Mouse (Mus musculus) CH12.LX (cell line): ENCODE data around the gene Gm17416.

Source experiments
- CHD1 ChIP-seq: IDR thresholded peaks from 2 replicates; pipeline ENCODE4 v1.6.1; 2012; ENCODE audit warnings: low read depth, low read length, improper control_type of control experiment, inconsistent platforms
- CTCF ChIP-seq, 2 experiments: IDR thresholded peaks in 1 of 2; conservative IDR thresholded peaks in 1 of 2; 2 replicates each; pipeline ENCODE4 v1.5.1; 2011 to 2012; ENCODE audit warnings: low read depth in 2 of 2, low read length in 2 of 2, improper control_type of control experiment in 1 of 2, inconsistent platforms in 1 of 2, mild to moderate bottlenecking in 1 of 2, moderate library complexity in 1 of 2
- MAX ChIP-seq: IDR thresholded peaks from 2 replicates; pipeline ENCODE4 v1.6.1; 2011; ENCODE audit warnings: low read length, improper control_type of control experiment
- MYC ChIP-seq: IDR thresholded peaks from 2 replicates; pipeline ENCODE4 v1.6.1; 2011; ENCODE audit warnings: low read depth, mild to moderate bottlenecking, improper control_type of control experiment, low read length
- NELFE ChIP-seq: IDR thresholded peaks from 2 replicates; pipeline ENCODE4 v1.6.1; 2011; ENCODE audit warnings: low read depth, low read length, improper control_type of control experiment
- POLR2A ChIP-seq: IDR thresholded peaks from 2 replicates; pipeline ENCODE4 v1.6.1; 2011; ENCODE audit warnings: low read depth, mild to moderate bottlenecking, improper control_type of control experiment, low read length
- POLR2AphosphoS2 ChIP-seq: IDR thresholded peaks from 2 replicates; pipeline ENCODE4 v1.6.1; 2011; ENCODE audit warnings: low read depth, low read length, improper control_type of control experiment
- RCOR1 ChIP-seq: conservative IDR thresholded peaks from 2 replicates; pipeline ENCODE4 v1.6.1; 2012; ENCODE audit warnings: low read depth, mild to moderate bottlenecking, inconsistent platforms, low read length, improper control_type of control experiment
- SIN3A ChIP-seq: IDR thresholded peaks from 2 replicates; pipeline ENCODE4 v1.6.1; 2012; ENCODE audit warnings: low read length, improper control_type of control experiment, inconsistent platforms
- SMC3 ChIP-seq: IDR thresholded peaks from 2 replicates; pipeline ENCODE4 v1.6.1; 2011; ENCODE audit warnings: low read depth, low read length, improper control_type of control experiment
- USF1 ChIP-seq: IDR thresholded peaks from 2 replicates; pipeline ENCODE4 v1.6.1; 2014; ENCODE audit warnings: low read depth, mild to moderate bottlenecking, inconsistent platforms, low read length, improper control_type of control experiment
- USF2 ChIP-seq: conservative IDR thresholded peaks from 2 replicates; pipeline ENCODE4 v1.6.1; 2011; ENCODE audit warnings: low read depth, low read length, improper control_type of control experiment
- ZKSCAN1 ChIP-seq: IDR thresholded peaks from 2 replicates; pipeline ENCODE4 v1.6.1; 2012; ENCODE audit warnings: low read depth, inconsistent platforms, low read length, improper control_type of control experiment, borderline replicate concordance
- ZNF384 ChIP-seq: IDR thresholded peaks from 2 replicates; pipeline ENCODE4 v1.6.1; 2012; ENCODE audit warnings: low read depth, low read length, improper control_type of control experiment, inconsistent platforms

- TF ChIP-seq CTCF (conservative IDR thresholded peaks at IDR 0.05 in 1 of 2, IDR thresholded peaks at IDR 0.05 in 1 of 2; ENCODE audit: low read depth in 2 of 2, low read length in 2 of 2) (no peak), USF2 (no peak), POLR2AphosphoS2 (no peak), RCOR1 (no peak), NELFE (no peak), CHD1 (no peak), MYC (no peak), SIN3A (no peak), ZNF384 (no peak), SMC3 (no peak), MAX (no peak), USF1 (no peak), POLR2A (no peak), ZKSCAN1 (no peak)
These were observed 27.2 kb upstream of the Gm17416 start for GRCm38 (mm10) chr2:152541979-152542378.
